Mouse (Mus musculus) urinary bladder, postnatal 10 days (tissue): ENCODE data around the gene Mtif2.
"Not testable (repeated sequence)": the region's sequence is repeated elsewhere in the genome, so short reads cannot be mapped to it uniquely, and the experiment has no call there.

Experiments
- DNase-seq: peaks from one replicate; pipeline ENCODE4 v3.0.0; 2022; ENCODE audit warnings: low spot score

Mtif2 gene

DNA sequence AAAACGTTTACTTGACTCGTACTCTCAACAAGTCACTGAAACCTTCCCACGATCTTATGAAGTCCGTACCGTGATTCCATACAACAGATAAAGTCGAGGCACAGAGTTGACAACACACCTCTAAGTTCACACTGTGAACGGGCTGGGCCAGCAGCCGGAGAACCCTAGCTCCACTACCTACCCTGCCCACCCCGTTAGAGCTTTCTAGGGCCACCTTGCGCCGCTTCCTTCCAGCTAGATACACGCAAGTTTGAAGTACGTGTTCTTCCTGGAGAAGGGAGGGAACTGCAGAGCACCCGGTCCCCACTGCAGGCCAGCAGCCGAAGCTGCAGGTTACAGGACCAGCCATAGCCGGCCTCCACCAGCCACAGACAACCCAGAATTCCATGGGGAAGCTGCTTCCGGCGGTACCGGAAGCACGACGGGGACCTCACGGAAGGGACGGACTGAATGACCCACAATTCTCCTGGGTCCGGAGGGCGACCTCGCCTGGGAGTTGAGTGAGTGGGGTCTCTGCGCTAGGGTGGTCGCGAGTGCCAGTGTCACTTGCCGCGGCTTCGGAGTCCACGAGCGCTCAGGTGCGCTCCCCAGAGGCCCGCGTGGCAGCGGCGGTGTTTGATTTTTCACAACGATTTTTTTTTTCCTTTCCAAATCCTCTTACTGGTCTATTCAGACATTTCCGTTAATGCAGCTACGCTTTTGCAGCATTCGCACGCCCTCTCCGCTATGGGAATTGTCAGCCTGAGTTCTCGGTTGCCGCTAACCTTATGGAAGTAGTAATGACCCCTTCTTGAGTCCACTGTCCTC, at the start of gene Mtif2:
Mtif2 (plus strand) TSS at position 421 of the 807 bp plus-strand sequence.
- peak; percentile 19 for DNase-seq

DNA sequence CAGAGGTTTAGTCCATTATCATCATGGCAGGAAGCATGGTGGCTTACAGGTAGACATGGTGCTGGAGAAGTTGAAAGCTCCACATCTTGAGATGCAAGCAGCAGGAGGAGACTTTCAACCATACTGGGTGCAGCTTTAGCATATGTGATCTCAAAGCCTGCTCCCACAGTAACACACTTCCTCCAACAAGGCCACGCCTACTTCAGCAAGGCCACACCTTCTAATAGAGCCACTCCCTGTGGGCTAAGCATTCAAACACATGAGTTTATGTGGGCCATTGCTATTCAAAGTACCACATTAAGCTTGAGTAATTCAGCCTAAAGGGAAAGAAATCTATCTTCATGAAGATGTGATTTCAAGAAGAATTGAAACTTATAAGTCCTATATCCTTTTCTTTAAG, 33.1 kb upstream of the Mtif2 start:
- no peak for DNase-seq

GRCm38 (mm10) chr11:29496962-29497361, 29.2 kb upstream of the Mtif2 start:
- no peak for DNase-seq

GRCm38 (mm10) chr11:29503948-29504893, 22.0 kb upstream of the Mtif2 start:
- no peak for DNase-seq

GRCm38 (mm10) chr11:29504899-29505625, 21.1 kb upstream of the Mtif2 start:
- DNase-seq, result no peak

GRCm38 (mm10) chr11:29509421-29509820, 16.8 kb upstream of the Mtif2 start:
- no peak for DNase-seq

DNA sequence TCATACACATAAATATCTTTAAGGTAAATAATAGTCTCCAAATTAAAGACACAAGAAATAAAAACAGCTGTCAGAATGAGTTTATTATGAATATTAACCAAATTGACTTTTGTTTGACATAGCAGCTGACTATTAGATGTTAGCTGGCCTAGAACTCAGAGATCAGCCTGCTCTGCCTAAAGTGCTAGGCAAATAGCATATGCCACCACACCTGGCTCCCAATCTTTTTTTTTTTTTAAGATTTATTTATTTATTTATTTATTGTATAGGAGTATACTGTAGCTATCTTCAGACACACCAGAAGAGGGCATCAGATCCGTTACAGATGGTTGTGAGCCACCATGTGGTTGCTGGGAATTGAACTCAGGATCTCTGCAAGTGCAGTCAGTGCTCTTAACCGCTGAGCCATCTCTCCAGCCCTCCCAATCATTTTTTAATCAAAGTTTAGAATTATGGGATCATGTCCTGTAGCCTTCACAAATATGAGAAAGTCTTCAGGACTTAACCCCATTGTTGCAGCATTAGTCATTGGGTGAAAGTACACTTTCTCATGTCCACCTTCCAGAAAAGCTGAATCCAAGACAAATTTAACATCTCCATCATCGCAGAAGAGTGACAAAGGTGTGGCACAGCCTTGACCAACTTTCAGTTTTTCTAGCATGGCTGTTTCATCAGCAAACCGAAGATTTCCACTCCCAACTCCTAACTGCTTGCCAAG, 13.2 kb upstream of the Mtif2 start:
- no peak for DNase-seq

GRCm38 (mm10) chr11:29514325-29514681, 11.9 kb upstream of the Mtif2 start:
- DNase-seq, result no peak

DNA sequence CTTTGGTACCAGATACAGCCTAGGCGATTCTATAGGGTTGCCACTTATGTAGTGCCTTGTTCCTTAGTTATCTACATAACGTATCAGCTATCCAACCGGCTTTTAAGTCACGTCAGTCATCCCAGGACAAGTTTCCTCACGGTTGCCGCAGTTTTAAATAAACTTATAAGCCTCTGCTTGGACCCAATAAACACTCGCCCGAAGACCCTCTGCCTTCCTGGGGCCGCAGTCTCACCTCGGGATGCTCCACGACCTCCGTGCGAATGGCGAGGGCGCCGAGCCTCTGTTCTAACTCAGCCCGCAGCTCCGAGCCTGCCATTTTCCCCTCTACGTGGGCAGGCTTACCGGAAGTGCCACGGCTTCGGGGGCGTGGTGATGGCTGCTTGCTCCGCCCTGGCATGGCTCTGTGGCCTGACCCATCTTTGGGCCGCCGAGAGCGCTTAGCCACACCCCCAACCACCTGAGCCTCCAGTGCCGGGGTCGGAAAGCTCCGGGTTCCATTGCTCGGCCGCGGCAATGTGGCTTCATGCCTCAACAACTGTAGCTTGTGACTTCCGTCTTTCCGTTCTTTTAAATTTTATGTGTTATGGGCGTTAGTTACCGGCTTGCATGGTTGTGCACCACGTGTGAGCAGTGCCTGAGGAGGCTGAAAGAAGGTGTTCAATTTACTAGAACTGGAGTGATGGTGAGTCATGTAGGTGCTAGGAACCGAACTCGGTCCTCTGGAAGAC, 11.4 kb upstream of the Mtif2 start, which contains the start of gene Prorsd1:
Prorsd1 (minus strand) TSS at position 352 of the 731 bp plus-strand sequence.
- DNase-seq, result peak; percentile 48

DNA sequence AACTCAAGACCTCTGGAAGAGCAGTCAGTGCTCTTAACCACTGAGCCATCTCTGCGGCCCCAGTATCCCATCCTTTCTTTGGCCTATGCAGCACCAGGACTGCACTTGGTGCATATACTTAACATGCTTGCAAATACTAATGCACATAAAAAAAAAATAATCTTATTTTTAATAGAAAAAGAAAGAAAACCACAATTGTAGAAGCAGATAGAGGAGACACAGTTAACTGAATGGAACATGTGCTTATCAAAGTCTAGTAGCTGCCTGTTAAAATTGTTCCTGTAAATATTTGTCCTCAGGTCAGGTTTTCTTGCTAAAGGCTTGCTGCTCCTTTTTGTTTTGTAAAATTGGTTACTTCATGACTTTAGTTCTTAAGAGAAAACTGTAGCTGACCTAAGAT, 12.0 kb downstream of the Mtif2 start:
- no peak for DNase-seq

- no peak for DNase-seq
Measured at GRCm38 (mm10) chr11:29544225-29544945, 18.2 kb downstream of the Mtif2 start.

DNA sequence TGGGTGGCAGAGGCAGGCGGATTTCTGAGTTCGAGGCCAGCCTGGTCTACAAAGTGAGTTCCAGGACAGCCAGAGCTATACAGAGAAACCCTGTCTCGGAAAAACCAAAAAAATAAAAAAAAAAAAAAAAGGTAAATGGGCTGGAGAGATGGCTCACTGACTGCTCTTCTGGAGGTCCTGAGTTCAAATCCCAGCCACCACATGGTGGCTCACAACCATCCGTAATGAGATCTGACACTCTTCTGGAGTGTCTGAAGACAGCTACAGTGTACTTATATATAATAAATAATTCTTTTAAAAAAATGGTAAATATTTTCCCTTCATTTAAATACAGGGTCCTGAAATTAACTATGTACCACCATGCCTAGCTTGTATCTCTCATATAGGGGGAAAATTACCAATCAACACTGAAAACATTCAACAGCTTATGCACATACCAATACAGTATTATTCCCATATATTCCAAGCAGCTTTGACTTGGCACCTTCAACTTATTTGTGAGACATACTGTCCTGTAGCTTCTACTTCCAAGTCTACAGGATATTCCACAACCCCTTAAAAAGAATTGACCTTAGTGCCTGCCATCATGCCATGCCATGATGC, 19.0 kb downstream of the Mtif2 start:
- not testable (repeated sequence) for DNase-seq

GRCm38 (mm10) chr11:29546297-29546696, 20.1 kb downstream of the Mtif2 start:
- not testable (repeated sequence) for DNase-seq

DNA sequence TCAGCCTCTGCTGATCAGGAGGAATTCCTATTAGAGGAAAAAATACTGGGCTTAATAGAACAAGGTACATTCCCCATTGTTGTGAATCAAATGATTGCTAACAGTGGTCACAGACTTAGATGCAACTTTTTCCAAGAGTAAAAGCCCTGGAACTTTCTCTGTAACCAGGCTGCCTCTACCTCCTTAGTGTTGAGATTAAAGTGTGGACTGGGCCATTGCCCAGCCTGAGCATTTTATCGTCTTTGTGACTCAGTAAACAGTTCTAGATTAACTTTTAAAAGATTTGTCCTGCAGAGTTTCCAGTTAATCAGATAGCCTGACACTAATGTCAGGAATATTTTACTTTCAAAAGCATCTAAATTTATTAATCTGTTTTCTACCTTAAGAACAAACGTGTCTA, 20.6 kb downstream of the Mtif2 start:
- DNase-seq, result no peak

GRCm38 (mm10) chr11:29547249-29547751, 21.1 kb downstream of the Mtif2 start:
- no peak for DNase-seq

GRCm38 (mm10) chr11:29547752-29548503, 21.7 kb downstream of the Mtif2 start, which contains the start of the genes Clhc1 and Rps27a:
Gene Clhc1, plus strand, starts transcription at chr11:29547950.
Gene Rps27a, minus strand, starts transcription at chr11:29548109.
- peak; percentile 81 for DNase-seq

- no peak for DNase-seq
Measured at GRCm38 (mm10) chr11:29548504-29549424, 22.6 kb downstream of the Mtif2 start.

- no peak for DNase-seq
Measured at GRCm38 (mm10) chr11:29549425-29549778, 23.2 kb downstream of the Mtif2 start.
